Mouse (Mus musculus): ENCODE results near the gene Dusp18. TPM values are rescaled to one million over a fixed set of nuclear protein-coding genes. Genes with fewer than 3 reads are reported as not detected.
"Not testable (repeated sequence)": the region's sequence is repeated elsewhere in the genome, so short reads cannot be mapped to it uniquely, and the experiment has no call there.

Gene Dusp18
- total RNA-seq, 2 experiments from 2014 or later = 23.8 to 24.0 TPM

- no peak for DNase-seq (ENCODE audit: low spot score in 2 of 2)
Measured at GRCm38 (mm10) chr11:3887331-3887730, 7.7 kb upstream of the Dusp18 start.

GRCm38 (mm10) chr11:3893970-3894369 is 1.1 kb upstream of the Dusp18 start:
- no peak for DNase-seq (ENCODE audit: low spot score in 2 of 2)

GRCm38 (mm10) chr11:3895458-3895857 is 418 bp downstream of the Dusp18 start:
- no peak for DNase-seq (ENCODE audit: low spot score in 2 of 2)

- DNase-seq (ENCODE audit: low spot score in 2 of 2) = no peak
Measured at GRCm38 (mm10) chr11:3895933-3896332, 893 bp downstream of the Dusp18 start.

GRCm38 (mm10) chr11:3900296-3900695 is 5.3 kb downstream of the Dusp18 start:
- no peak for DNase-seq (ENCODE audit: low spot score in 2 of 2)

- no peak for DNase-seq (ENCODE audit: low spot score in 2 of 2)
Measured at GRCm38 (mm10) chr11:3902516-3902915, 7.5 kb downstream of the Dusp18 start.

- DNase-seq (ENCODE audit: low spot score in 2 of 2) = peak; percentile 53 to 80
Measured at GRCm38 (mm10) chr11:3903046-3903445, 8.0 kb downstream of the Dusp18 start.

GRCm38 (mm10) chr11:3904673-3905072 is 9.6 kb downstream of the Dusp18 start:
- no peak for DNase-seq (ENCODE audit: low spot score in 2 of 2)

GRCm38 (mm10) chr11:3905446-3905845 is 10.4 kb downstream of the Dusp18 start:
- no peak for DNase-seq (ENCODE audit: low spot score in 2 of 2)

- no peak for DNase-seq (ENCODE audit: low spot score in 2 of 2)
Measured at GRCm38 (mm10) chr11:3909236-3909635, 14.2 kb downstream of the Dusp18 start.

- no peak for DNase-seq (ENCODE audit: low spot score in 2 of 2)
Measured at GRCm38 (mm10) chr11:3910513-3911310, 15.7 kb downstream of the Dusp18 start.

GRCm38 (mm10) chr11:3911440-3911839 is 16.4 kb downstream of the Dusp18 start:
- not testable (repeated sequence) for DNase-seq (ENCODE audit: low spot score in 2 of 2)

GRCm38 (mm10) chr11:3912100-3912874 is 17.2 kb downstream of the Dusp18 start:
- DNase-seq (ENCODE audit: low spot score in 2 of 2) = peak in 1 of 2 experiments; percentile 60

- peak; percentile 34 to 41 for DNase-seq (ENCODE audit: low spot score in 2 of 2)
Measured at GRCm38 (mm10) chr11:3912875-3913271, 17.8 kb downstream of the Dusp18 start.

GRCm38 (mm10) chr11:3913316-3914108 is 18.5 kb downstream of the Dusp18 start:
- peak; percentile 90 to 94 for DNase-seq (ENCODE audit: low spot score in 2 of 2)

GRCm38 (mm10) chr11:3914109-3914840 is 19.2 kb downstream of the Dusp18 start, which contains the start of gene Slc35e4:
Gene Slc35e4 (minus strand): TSS chr11:3914664.
- DNase-seq (ENCODE audit: low spot score in 2 of 2) = peak; percentile 82

GRCm38 (mm10) chr11:3918738-3919137 is 23.7 kb downstream of the Dusp18 start:
- DNase-seq (ENCODE audit: low spot score in 2 of 2) = no peak

GRCm38 (mm10) chr11:3920476-3920875 is 25.4 kb downstream of the Dusp18 start:
- DNase-seq (ENCODE audit: low spot score in 2 of 2) = no peak

- DNase-seq (ENCODE audit: low spot score in 2 of 2) = peak; percentile 54 to 61
Measured at GRCm38 (mm10) chr11:3921281-3921850, 26.3 kb downstream of the Dusp18 start.

GRCm38 (mm10) chr11:3922115-3922514 is 27.1 kb downstream of the Dusp18 start:
- no peak for DNase-seq (ENCODE audit: low spot score in 2 of 2)
